Mouse (Mus musculus) embryonic fibroblast, embryonic 13.5 days (primary cell): ENCODE results near the gene Hist1h3e. TPM values are rescaled to one million over a fixed set of nuclear protein-coding genes. Genes with fewer than 3 reads are reported as not detected.
"Not testable (repeated sequence)": the region's sequence is repeated elsewhere in the genome, so short reads cannot be mapped to it uniquely, and the experiment has no call there.

Experiments
- H3K27ac ChIP-seq: 2 replicates; pipeline ENCODE4 v1.5.1; 2012; ENCODE audit warnings: low read length, control low read depth, inconsistent platforms; ENCODE audit not compliant: insufficient read depth
- H3K4me1 ChIP-seq: 2 replicates; pipeline ENCODE4 v1.6.1; 2011; ENCODE audit warnings: low read length; ENCODE audit not compliant: control insufficient read depth, insufficient read depth
- H3K4me3 ChIP-seq: 2 replicates; pipeline ENCODE4 v1.5.1; 2011; ENCODE audit warnings: mild to moderate bottlenecking, control low read depth, low read length; ENCODE audit not compliant: insufficient read depth
- CTCF ChIP-seq: IDR thresholded peaks from 2 replicates; pipeline ENCODE4 v1.5.1; 2011; ENCODE audit warnings: mild to moderate bottlenecking, control low read depth, low read length, moderate library complexity, borderline replicate concordance; ENCODE audit not compliant: insufficient read depth
- POLR2A ChIP-seq: IDR thresholded peaks from 2 replicates; pipeline ENCODE4 v1.6.1; 2011; ENCODE audit warnings: low read depth, mild to moderate bottlenecking, control low read depth, low read length, moderate library complexity
- polyA plus RNA-seq: library from polyadenylated mRNA; stranded (reverse); fragments of >200 nt; gene quantifications from 2 replicates; pipeline ENCODE4 v1.2.4, GENCODE M21; 2011; ENCODE audit warnings: low read depth; ENCODE audit not compliant: missing spikeins, insufficient read length

Gene Hist1h3e
- polyA plus RNA-seq, 1 experiment = 3.4 TPM

- Histone ChIP-seq H3K27ac (peak overlapping the region; percentile 85), H3K4me3 (peak overlapping the region; percentile 13; the same call in 1 of the 2 replicates)
- not testable (repeated sequence) for H3K4me1 ChIP-seq
- TF ChIP-seq POLR2A = peak; percentile 65; the same call in 1 of the 2 replicates
Observed at GRCm38 (mm10) chr13:23574546-23575170, 12.5 kb upstream of the Hist1h3e start.

DNA sequence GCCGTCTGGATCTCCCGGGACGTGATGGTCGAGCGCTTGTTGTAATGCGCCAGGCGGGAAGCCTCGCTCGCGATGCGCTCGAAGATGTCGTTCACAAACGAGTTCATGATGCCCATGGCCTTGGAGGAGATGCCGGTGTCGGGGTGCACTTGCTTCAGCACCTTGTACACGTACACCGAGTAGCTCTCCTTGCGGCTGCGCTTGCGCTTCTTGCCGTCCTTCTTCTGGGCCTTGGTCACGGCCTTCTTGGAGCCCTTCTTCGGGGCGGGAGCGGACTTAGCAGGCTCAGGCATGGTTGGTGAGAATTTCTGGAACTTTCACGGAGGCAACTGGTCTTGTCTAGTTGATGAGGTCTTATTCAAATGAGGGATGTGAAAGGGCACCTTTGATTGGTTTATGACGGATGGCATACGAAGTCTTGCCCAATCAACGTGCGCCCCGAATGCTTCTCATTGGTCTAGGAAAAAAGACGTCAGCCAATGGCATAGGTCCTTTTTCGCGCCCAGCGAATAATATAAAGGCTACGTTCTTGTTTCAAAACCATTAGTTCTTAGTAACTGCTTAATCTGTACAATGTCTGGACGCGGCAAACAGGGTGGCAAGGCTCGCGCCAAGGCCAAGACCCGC is 11.8 kb upstream of the Hist1h3e start, which contains the start of the genes Hist1h2bf and Hist1h2ad:
Hist1h2bf (minus strand) TSS at position 299 of the 627 bp plus-strand sequence.
Hist1h2ad (plus strand) TSS at position 484 of the 627 bp plus-strand sequence.
- peak; percentile 69; the same call in 1 of the 2 replicates for TF ChIP-seq POLR2A
- Histone ChIP-seq H3K4me3 (peak within 1 kb of the TSS; percentile 49), H3K27ac (peak within 1 kb of the TSS; percentile 92)
- not testable (repeated sequence) for H3K4me1 ChIP-seq

DNA sequence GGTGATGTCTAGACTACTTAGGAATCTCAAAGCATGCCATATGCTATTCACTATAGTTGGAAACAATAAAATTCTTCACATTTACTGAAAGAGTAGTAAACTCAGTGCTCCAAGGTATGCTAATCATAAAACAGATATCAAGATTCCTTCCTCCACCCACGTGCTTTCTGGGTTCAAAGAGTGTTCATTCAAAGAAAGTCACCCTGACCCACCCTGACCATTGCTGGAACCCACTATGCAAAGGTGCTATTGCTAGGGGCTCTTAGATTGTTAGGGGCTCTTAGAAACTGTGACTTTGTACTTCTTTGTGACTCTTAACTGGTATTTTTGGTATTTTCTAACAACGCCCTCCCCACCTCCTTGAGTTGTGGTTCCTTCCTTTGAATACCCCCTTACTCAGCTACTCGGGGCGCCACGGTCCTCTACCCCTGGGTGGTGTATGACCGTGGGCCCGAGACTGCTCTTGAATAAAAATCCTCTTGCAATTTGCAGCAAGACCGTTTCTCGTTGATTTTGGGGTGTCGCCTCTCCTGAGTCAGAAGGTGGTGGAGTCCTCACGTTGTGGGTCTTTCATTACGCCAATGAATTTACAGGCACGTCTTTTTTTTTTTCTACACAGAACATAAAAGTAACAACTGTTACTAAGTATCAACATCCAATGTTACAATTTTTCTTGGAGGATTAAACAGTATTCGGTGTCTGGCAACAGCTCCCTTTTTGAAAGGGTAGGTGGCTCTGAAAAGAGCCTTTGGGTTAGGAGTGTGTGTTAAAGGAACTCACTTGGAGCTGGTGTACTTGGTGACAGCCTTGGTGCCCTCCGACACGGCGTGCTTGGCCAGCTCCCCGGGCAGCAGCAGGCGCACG is 11.1 kb upstream of the Hist1h3e start:
- Histone ChIP-seq H3K4me3 (peak overlapping the region; percentile 49), H3K27ac (peak overlapping the region; percentile 92)
- not testable (repeated sequence) for H3K4me1 ChIP-seq
- TF ChIP-seq POLR2A = peak; percentile 42; the same call in 1 of the 2 replicates

GRCm38 (mm10) chr13:23572218-23573033 is 10.3 kb upstream of the Hist1h3e start:
- Histone ChIP-seq H3K27ac (peak overlapping the region; percentile 92), H3K4me3 (peak overlapping the region; percentile 35), H3K4me1 (no peaks in the 10 kb centered on the region)
- TF ChIP-seq POLR2A = peak; percentile 57; the same call in 1 of the 2 replicates
- TF ChIP-seq CTCF = no peak

DNA sequence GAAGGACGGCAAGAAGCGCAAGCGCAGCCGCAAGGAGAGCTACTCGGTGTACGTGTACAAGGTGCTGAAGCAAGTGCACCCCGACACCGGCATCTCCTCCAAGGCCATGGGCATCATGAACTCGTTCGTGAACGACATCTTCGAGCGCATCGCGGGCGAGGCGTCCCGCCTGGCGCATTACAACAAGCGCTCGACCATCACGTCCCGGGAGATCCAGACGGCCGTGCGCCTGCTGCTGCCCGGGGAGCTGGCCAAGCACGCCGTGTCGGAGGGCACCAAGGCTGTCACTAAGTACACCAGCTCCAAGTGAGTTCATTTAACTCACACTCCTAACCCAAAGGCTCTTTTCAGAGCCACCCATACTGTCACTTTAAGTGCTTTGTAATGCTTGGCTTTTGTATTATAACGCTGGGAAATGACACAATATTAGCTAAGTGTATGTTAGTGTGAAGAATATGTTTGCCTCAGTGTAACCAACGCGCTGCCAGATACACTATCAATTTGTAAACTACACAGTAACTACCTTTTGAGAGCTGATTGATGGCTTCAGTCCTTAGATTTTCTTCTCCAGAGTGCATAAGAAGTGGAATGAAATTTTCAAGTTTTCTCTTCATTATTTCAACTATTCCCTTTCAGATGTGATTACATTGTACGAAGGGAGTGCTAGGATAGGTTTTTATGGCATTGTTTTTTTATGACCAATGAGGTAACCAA is 9.5 kb upstream of the Hist1h3e start:
- H3K4me1 ChIP-seq = not testable (repeated sequence)
- Histone ChIP-seq H3K27ac (peak overlapping the region; percentile 85), H3K4me3 (peak overlapping the region; percentile 65)
- peak; percentile 80 for TF ChIP-seq POLR2A

- Histone ChIP-seq H3K27ac (peak within 1 kb of the TSS; percentile 85), H3K4me1 (no peaks in the 10 kb centered on the region), H3K4me3 (peak within 1 kb of the TSS; percentile 65)
- TF ChIP-seq CTCF (no peak), POLR2A (peak; percentile 66; the same call in 1 of the 2 replicates)
Observed at GRCm38 (mm10) chr13:23571022-23571503, 8.9 kb upstream of the Hist1h3e start, which contains the start of the genes Hist1h2ae and Hist1h2bg. Hist1h2ae (minus strand) TSS chr13:23571220. Hist1h2bg (plus strand) TSS chr13:23571396.

- Histone ChIP-seq H3K27ac (peak overlapping the region; percentile 84), H3K4me3 (peak overlapping the region; percentile 24)
- not testable (repeated sequence) for H3K4me1 ChIP-seq
- TF ChIP-seq POLR2A = peak; percentile 75; the same call in 1 of the 2 replicates
Observed at GRCm38 (mm10) chr13:23570261-23571021, 8.3 kb upstream of the Hist1h3e start.

- no peak overlapping the region for H3K27ac ChIP-seq
- no peak for TF ChIP-seq CTCF
- TF ChIP-seq POLR2A = no peak
- no peaks in the 10 kb centered on the region for H3K4me1 ChIP-seq
- no peak overlapping the region for H3K4me3 ChIP-seq
Observed at GRCm38 (mm10) chr13:23564482-23564881, 2.3 kb upstream of the Hist1h3e start.
